Comparison of ENCODE assay signal across 22 mouse cellular contexts in genomic region chr5:144296090-144296604, GRCm38 (mm10). TPM values are rescaled to one million over a fixed set of nuclear protein-coding genes. Genes with fewer than 3 reads are reported as not detected.
DNase-seq lines count a peak whose midpoint lies in the region; ATAC-seq and TF ChIP-seq lines count a peak whose summit lies in the region.
"Had no signal": no experiment of that assay in that cellular context is flagged by ENCODE, and none has a peak within 500 bp of the region (broad histone marks: within the 10 kb centered on the region; RNA-seq: fewer than 3 reads in every experiment).

No protein-coding gene starts in this region.

- H3K4me3 ChIP-seq in liver, adult 2 months (ENCODE audit: insufficient read depth, low read depth, low read length), result no peak overlapping the region
- no peak overlapping the region for H3K4me3 ChIP-seq in myocyte
- no peak overlapping the region for H3K4me3 ChIP-seq in stomach, embryonic 16.5 days (replicated peaks; ENCODE audit: low read length)
- H3K4me3 ChIP-seq in gastrocnemius, adult 2 months, result no peak overlapping the region
- H3K4me3 ChIP-seq: embryonic facial prominence, embryonic 12.5 days; embryonic facial prominence, embryonic 15.5 days; hindbrain, embryonic 12.5 days had no signal

- H3K4me2 ChIP-seq in myocyte (ENCODE audit: low read depth), result peak overlapping the region; percentile 61
- no peak overlapping the region for H3K4me2 ChIP-seq in stomach, embryonic 16.5 days (ENCODE audit: low read depth, low read length)
- H3K4me2 ChIP-seq: embryonic facial prominence, embryonic 12.5 days; embryonic facial prominence, embryonic 15.5 days; heart, embryonic 11.5 days; hindbrain, embryonic 12.5 days had no signal

- no peak for TF ChIP-seq CTCF in liver, adult 2 months (IDR thresholded peaks at IDR 0.05; ENCODE audit: low read depth, low read length)
- no peak for TF ChIP-seq CTCF in gastrocnemius, adult 2 months (IDR thresholded peaks at IDR 0.05)

- H3K4me1 ChIP-seq in liver, adult 2 months (ENCODE audit: control insufficient read depth, insufficient read depth, low read length), result peaks cover 3% of the 10 kb centered on the region; the same call in 1 of the 2 replicates
- 0 out of 2 replicates have a peak, but pooled peaks cover 5% of the 10 kb centered on the region for H3K4me1 ChIP-seq in stomach, embryonic 16.5 days (ENCODE audit: control insufficient read depth, insufficient read depth, low read length)
- H3K4me1 ChIP-seq: embryonic facial prominence, embryonic 12.5 days; hindbrain, embryonic 12.5 days had no signal

- H3K36me3 ChIP-seq in liver, adult 2 months (ENCODE audit: control insufficient read depth, insufficient read depth, low read length), result no peaks in the 10 kb centered on the region
- H3K36me3 ChIP-seq in myocyte (ENCODE audit: control insufficient read depth, insufficient read depth), result no peaks in the 10 kb centered on the region
- no peaks in the 10 kb centered on the region for H3K36me3 ChIP-seq in stomach, embryonic 16.5 days (ENCODE audit: control insufficient read depth, insufficient read depth, low read length)
- H3K36me3 ChIP-seq: embryonic facial prominence, embryonic 12.5 days; embryonic facial prominence, embryonic 15.5 days; hindbrain, embryonic 12.5 days had no signal

- ATAC-seq in stomach, embryonic 16.5 days (ENCODE audit: insufficient read depth, low FRiP score), result peak; percentile 72
- ATAC-seq: activated CD4-positive, CD25-positive, alpha-beta regulatory T cell, adult 4 months; forebrain, embryonic 14.5 days; forebrain, postnatal 0 days; hindbrain, embryonic 16.5 days had no signal

- WGBS in liver, adult 2 months, result 34% methylated on average over 7 of the region's 7 CpGs
- WGBS in stomach, embryonic 16.5 days, result 62% methylated on average over 7 of the region's 7 CpGs

- no peak for TF ChIP-seq POLR2A in liver, adult 2 months (IDR thresholded peaks at IDR 0.05; ENCODE audit: extremely low read depth, insufficient read depth, low read length)
- no peak for TF ChIP-seq POLR2A in myocyte (IDR thresholded peaks at IDR 0.05; ENCODE audit: insufficient read length, low read depth)

- peaks cover 21% of the 10 kb centered on the region; the same call in 1 of the 2 replicates for H3K79me2 ChIP-seq in liver, adult 2 months (ENCODE audit: control insufficient read depth, insufficient read depth, low read length)
- H3K79me2 ChIP-seq in myocyte (ENCODE audit: control insufficient read depth, insufficient read depth), result peaks cover 28% of the 10 kb centered on the region

- no peak overlapping the region for H3ac ChIP-seq in myocyte (ENCODE audit: control insufficient read depth, insufficient read length)

- intact Hi-C loops in gastrocnemius, adult 2 months (cut with DNase I), result no loop called here

- H3K27me3 ChIP-seq in liver, adult 2 months (ENCODE audit: control insufficient read depth, insufficient read depth, low read length), result no peaks in the 10 kb centered on the region
- no peaks in the 10 kb centered on the region for H3K27me3 ChIP-seq in myocyte (ENCODE audit: control insufficient read depth, insufficient read depth, insufficient read length)
- H3K27me3 ChIP-seq in stomach, embryonic 16.5 days (ENCODE audit: control insufficient read depth, insufficient read depth, low read length), result no peaks in the 10 kb centered on the region
- H3K27me3 ChIP-seq: embryonic facial prominence, embryonic 12.5 days; embryonic facial prominence, embryonic 15.5 days; hindbrain, embryonic 12.5 days had no signal

- no peak overlapping the region for H3K9ac ChIP-seq in liver, adult 2 months (ENCODE audit: low read depth, low read length)
- H3K9ac ChIP-seq in stomach, embryonic 16.5 days (ENCODE audit: low read length), result no peak overlapping the region
- H3K9ac ChIP-seq: embryonic facial prominence, embryonic 12.5 days; embryonic facial prominence, embryonic 15.5 days; forebrain, postnatal 0 days; hindbrain, embryonic 12.5 days had no signal

- H3K9me3 ChIP-seq in stomach, embryonic 16.5 days (replicated peaks; ENCODE audit: control insufficient read depth, low read length), result no peaks in the 10 kb centered on the region
- H3K9me3 ChIP-seq: embryonic facial prominence, embryonic 12.5 days; embryonic facial prominence, embryonic 15.5 days; hindbrain, embryonic 12.5 days had no signal

- no peak overlapping the region for H3K27ac ChIP-seq in liver, adult 2 months (replicated peaks; ENCODE audit: insufficient read depth, low read depth, low read length)
- H3K27ac ChIP-seq in stomach, embryonic 16.5 days (ENCODE audit: low read length), result peak overlapping the region; percentile 66
- H3K27ac ChIP-seq in gastrocnemius, adult 2 months, result no peak overlapping the region
- H3K27ac ChIP-seq: embryonic facial prominence, embryonic 12.5 days; embryonic facial prominence, embryonic 15.5 days; hindbrain, embryonic 12.5 days had no signal

- peak; percentile 69 for DNase-seq in liver, adult 2 months (ENCODE audit: extremely low read depth, low read depth, low spot score)
- DNase-seq in liver (no peak), adipocyte (ENCODE audit: low spot score) (no peak)
- DNase-seq in frontal cortex, postnatal 25 days (ENCODE audit: low spot score in 2 of 2), result no peak
- no peak for DNase-seq in gastrocnemius, adult 2 months
- DNase-seq: adrenal gland, postnatal 10 days; adrenal gland, postnatal 36 days; cerebellum, adult 18-20 months; cerebellum, adult 9-10 months; cerebellum, postnatal 14 days; forebrain, postnatal 0 days; gastrocnemius, postnatal 10 days; heart, adult 11 months had no signal

TF ChIP-seq in myocyte, 11 proteins besides CTCF, POLR2A, EP300 and RAD21:
- peak; percentile 7 to 44 (median 18) for TF ChIP-seq MYOD1 (IDR thresholded peaks at IDR 0.05; ENCODE audit: control insufficient read depth in 1 of 3, insufficient read length in 2 of 3, low read depth in 2 of 3)
- no peak for TF ChIP-seq E2F4 (IDR thresholded peaks at IDR 0.05; ENCODE audit: insufficient read depth)
TF ChIP-seq in myocyte: peak in this region for 1.

RNA-seq across cellular contexts. Expression of gene Bri3, which starts 51.9 kb away (rescaled TPM):
- total RNA-seq in liver, adult 2 months (2014; rRNA removed), result 24.9 and 29.5 TPM in 2 replicates
- 74.6 and 85.7 TPM in 2 replicates for polyA plus RNA-seq in liver, adult 2 months (2012; rRNA removed)
- 153 TPM for polyA plus RNA-seq in myocyte (2012; fragmentation: generic; extraction: Trizol)
- polyA plus RNA-seq in stomach, embryonic 16.5 days (2015; fragmentation: Nextera tagmentation; extraction: Ambion mirVana), result 88.0 and 93.6 TPM in 2 replicates
- total RNA-seq in gastrocnemius, adult 2 months (2021), result 10 to 100 TPM; 36.4 to 45.7 TPM
